Mouse (Mus musculus) forebrain, embryonic 15.5 days (tissue): Measurements from ENCODE around the gene Adamtsl3. TPM values are rescaled to one million over a fixed set of nuclear protein-coding genes. Genes with fewer than 3 reads are reported as not detected.

Experiments
- ATAC-seq: fragments of 200-750 bp; cut with Nextera tagmentation; replicated peaks from 2 replicates; pipeline ENCODE4 v1.8.0; 2017; ENCODE audit warnings: mild to moderate bottlenecking, moderate TSS enrichment, moderate library complexity
- H3K27ac ChIP-seq: fragments of 300-500 bp; sonication (generic); replicated peaks from 2 replicates; pipeline ENCODE4 v1.5.1; 2015; ENCODE audit warnings: mild to moderate bottlenecking, inconsistent platforms
- H3K27me3 ChIP-seq: fragments of 300-500 bp; sonication (generic); 2 replicates; pipeline ENCODE4 v1.6.1; 2015; ENCODE audit warnings: inconsistent platforms
- H3K36me3 ChIP-seq: fragments of 300-500 bp; sonication (generic); 2 replicates; pipeline ENCODE4 v1.6.1; 2015; ENCODE audit warnings: mild to moderate bottlenecking, inconsistent platforms
- H3K4me1 ChIP-seq: fragments of 300-500 bp; sonication (generic); 2 replicates; pipeline ENCODE4 v1.6.1; 2015; ENCODE audit warnings: inconsistent platforms
- H3K4me2 ChIP-seq: fragments of 300-500 bp; sonication (generic); replicated peaks from 2 replicates; pipeline ENCODE4 v1.6.1; 2015; ENCODE audit warnings: mild to moderate bottlenecking, inconsistent platforms
- H3K4me3 ChIP-seq: fragments of 300-500 bp; sonication (generic); 2 replicates; pipeline ENCODE4 v1.5.1; 2015; ENCODE audit warnings: mild to moderate bottlenecking, inconsistent platforms
- H3K9ac ChIP-seq: fragments of 300-500 bp; sonication (generic); replicated peaks from 2 replicates; pipeline ENCODE4 v1.6.1; 2015; ENCODE audit warnings: mild to moderate bottlenecking, inconsistent platforms
- H3K9me3 ChIP-seq: fragments of 300-500 bp; sonication (generic); 2 replicates; pipeline ENCODE4 v1.6.1; 2016; ENCODE audit warnings: inconsistent platforms
- WGBS: fragments of 180-500 bp; shearing (Covaris S2); methylation state at CpG from one replicate; pipeline ENCODE4 v1.1.7; 2015; ENCODE audit warnings: mixed read lengths; 5-methylcytosine and 5-hydroxymethylcytosine counted together
- polyA plus RNA-seq: library from polyadenylated mRNA; unstranded; fragments of >200 nt; fragmentation: Nextera tagmentation; extraction: Ambion mirVana; gene quantifications from 2 replicates; pipeline ENCODE4 v1.2.1, GENCODE M21; 2015

The Adamtsl3 gene
- polyA plus RNA-seq, 1 experiment from 2014 or later: 0.33 TPM

DNA sequence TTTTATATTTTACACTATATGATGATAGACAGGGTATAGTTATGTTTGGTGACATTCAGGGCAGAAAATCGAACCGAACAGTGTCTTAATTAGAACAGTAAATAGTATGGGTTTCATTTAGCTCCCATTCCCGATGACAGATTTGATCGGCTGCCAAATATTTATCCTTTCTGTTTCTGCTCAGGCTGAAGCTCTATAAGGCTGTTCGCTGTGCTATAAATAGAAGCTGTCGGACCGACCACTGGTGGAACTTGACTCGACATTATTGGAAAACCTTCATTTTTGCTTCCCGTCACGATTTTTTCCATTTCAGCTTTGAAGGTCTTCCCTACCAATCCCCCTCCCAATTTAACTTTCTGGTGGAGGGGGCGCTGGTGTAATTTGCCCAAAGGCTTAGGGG lies 89.9 kb downstream of the Adamtsl3 start:
- no peak overlapping the region for H3K9ac ChIP-seq
- ATAC-seq: no peak
- 46% methylated on average over 11 of the region's 11 CpGs for WGBS
- H3K4me2 ChIP-seq: no peak overlapping the region; the same call in 1 of the 2 replicates
- H3K27me3 ChIP-seq: no peaks in the 10 kb centered on the region
- no peaks in the 10 kb centered on the region for H3K36me3 ChIP-seq
- peaks cover 6% of the 10 kb centered on the region; the same call in 1 of the 2 replicates for H3K4me1 ChIP-seq
- H3K9me3 ChIP-seq: no peaks in the 10 kb centered on the region
- no peak overlapping the region for H3K27ac ChIP-seq
- H3K4me3 ChIP-seq: no peak overlapping the region

DNA sequence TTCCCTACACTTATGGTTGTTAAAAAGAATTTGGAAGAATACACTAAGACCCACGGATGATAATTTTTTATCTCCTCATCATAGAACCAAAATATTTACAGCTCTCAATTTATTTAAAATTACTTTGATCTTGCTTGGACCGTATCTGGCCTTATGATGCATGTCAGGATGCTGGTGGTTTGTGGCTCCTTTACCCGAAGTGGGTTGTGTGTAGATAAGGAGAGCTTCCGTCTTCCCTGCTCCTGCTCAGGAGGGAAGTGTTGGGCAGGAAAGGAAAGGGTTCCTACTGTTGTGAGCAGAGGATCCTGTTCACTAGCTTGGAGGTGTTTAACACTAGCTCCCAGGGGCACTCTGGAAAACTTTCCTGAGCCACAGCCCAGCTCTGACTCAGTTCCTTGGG lies 94.0 kb downstream of the Adamtsl3 start:
- 85% methylated on average over 4 of the region's 4 CpGs for WGBS
- Histone ChIP-seq H3K4me3 (no peak overlapping the region), H3K36me3 (no peaks in the 10 kb centered on the region), H3K4me1 (peaks cover 6% of the 10 kb centered on the region; the same call in 1 of the 2 replicates), H3K9ac (no peak overlapping the region), H3K27me3 (no peaks in the 10 kb centered on the region), H3K4me2 (no peak overlapping the region), H3K27ac (no peak overlapping the region), H3K9me3 (no peaks in the 10 kb centered on the region)
- ATAC-seq: no peak

- Histone ChIP-seq H3K4me1 (no peaks in the 10 kb centered on the region), H3K4me2 (no peak overlapping the region), H3K36me3 (no peaks in the 10 kb centered on the region), H3K27ac (no peak overlapping the region), H3K9ac (no peak overlapping the region), H3K9me3 (no peaks in the 10 kb centered on the region), H3K4me3 (no peak overlapping the region), H3K27me3 (no peaks in the 10 kb centered on the region)
- WGBS: 72% methylated on average over 2 of the region's 2 CpGs
- no peak for ATAC-seq
Observed at GRCm38 (mm10) chr7:82431572-82431971, 96.1 kb downstream of the Adamtsl3 start.

GRCm38 (mm10) chr7:82433226-82433625 lies 97.7 kb downstream of the Adamtsl3 start:
- H3K27me3 ChIP-seq: no peaks in the 10 kb centered on the region
- no peaks in the 10 kb centered on the region for H3K9me3 ChIP-seq
- H3K27ac ChIP-seq: no peak overlapping the region
- H3K4me1 ChIP-seq: no peaks in the 10 kb centered on the region
- no peak overlapping the region for H3K4me3 ChIP-seq
- no peak for ATAC-seq
- H3K4me2 ChIP-seq: no peak overlapping the region
- WGBS: 88% methylated on average over 2 of the region's 2 CpGs
- no peaks in the 10 kb centered on the region for H3K36me3 ChIP-seq
- no peak overlapping the region for H3K9ac ChIP-seq

DNA sequence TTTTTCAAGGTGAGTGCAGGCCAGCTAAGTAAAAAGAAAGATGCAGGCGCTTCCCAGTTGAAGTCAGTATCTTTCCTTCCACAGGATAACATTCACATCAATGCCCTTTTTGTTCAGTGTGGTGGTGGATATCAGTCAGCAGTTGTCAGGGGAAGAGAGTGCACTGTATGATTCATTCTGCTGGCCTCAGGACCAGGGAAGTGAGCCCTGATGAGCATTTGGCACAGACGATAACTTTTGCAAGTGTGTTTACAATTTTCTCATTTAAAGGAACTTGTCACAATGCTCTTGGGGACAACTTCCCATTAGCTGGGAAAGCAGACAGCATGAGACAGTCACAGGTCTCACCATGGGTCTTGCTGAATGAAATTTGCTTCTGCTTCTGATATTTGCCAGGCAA lies 122.9 kb downstream of the Adamtsl3 start:
- Histone ChIP-seq H3K36me3 (no peaks in the 10 kb centered on the region), H3K27me3 (no peaks in the 10 kb centered on the region), H3K4me3 (no peak overlapping the region), H3K4me1 (no peaks in the 10 kb centered on the region), H3K27ac (no peak overlapping the region), H3K9ac (no peak overlapping the region), H3K9me3 (no peaks in the 10 kb centered on the region), H3K4me2 (no peak overlapping the region)
- no peak for ATAC-seq
- 71% methylated on average over 2 of the region's 2 CpGs for WGBS

DNA sequence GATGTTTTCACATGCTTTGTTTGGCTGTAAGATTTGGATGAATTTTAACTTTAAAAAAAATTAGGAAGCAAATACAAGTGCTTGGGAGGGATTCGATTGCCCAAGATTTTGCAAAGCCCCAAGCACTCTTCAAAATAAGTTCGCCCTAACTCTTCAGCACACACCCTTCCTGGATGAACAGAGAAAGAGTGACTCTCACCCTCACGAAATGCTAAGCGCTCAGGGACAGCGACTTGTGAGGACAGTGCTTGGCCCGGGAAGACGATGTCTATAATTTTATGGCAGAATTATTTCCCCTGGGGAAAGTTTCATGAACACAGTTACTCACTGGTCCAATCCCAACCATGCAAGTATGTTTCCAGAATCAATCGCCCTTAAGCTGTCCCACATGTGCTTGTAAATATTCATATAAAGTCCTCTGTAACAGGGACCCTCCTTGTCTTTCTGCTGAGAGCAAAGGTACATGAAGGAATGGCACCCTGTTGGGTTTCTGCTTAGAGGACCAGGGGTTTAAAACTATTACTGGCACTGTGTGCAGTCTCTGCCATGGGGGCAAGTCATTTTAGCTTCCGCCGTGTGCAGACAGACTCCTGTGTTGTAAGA lies 127.5 kb downstream of the Adamtsl3 start:
- Histone ChIP-seq H3K27ac (no peak overlapping the region), H3K9ac (no peak overlapping the region), H3K36me3 (no peaks in the 10 kb centered on the region), H3K4me3 (no peak overlapping the region), H3K27me3 (no peaks in the 10 kb centered on the region), H3K9me3 (no peaks in the 10 kb centered on the region), H3K4me2 (no peak overlapping the region), H3K4me1 (no peaks in the 10 kb centered on the region)
- 93% methylated on average over 10 of the region's 10 CpGs for WGBS
- ATAC-seq: no peak

GRCm38 (mm10) chr7:82464364-82464763 lies 128.9 kb downstream of the Adamtsl3 start:
- no peak for ATAC-seq
- H3K27ac ChIP-seq: no peak overlapping the region
- no peak overlapping the region for H3K9ac ChIP-seq
- H3K27me3 ChIP-seq: no peaks in the 10 kb centered on the region
- no peaks in the 10 kb centered on the region for H3K4me1 ChIP-seq
- H3K36me3 ChIP-seq: no peaks in the 10 kb centered on the region
- H3K4me3 ChIP-seq: no peak overlapping the region
- H3K9me3 ChIP-seq: no peaks in the 10 kb centered on the region
- 82% methylated on average over 2 of the region's 2 CpGs for WGBS
- no peak overlapping the region for H3K4me2 ChIP-seq

GRCm38 (mm10) chr7:82465437-82465836 lies 129.9 kb downstream of the Adamtsl3 start:
- Histone ChIP-seq H3K9ac (no peak overlapping the region), H3K9me3 (no peaks in the 10 kb centered on the region), H3K36me3 (no peaks in the 10 kb centered on the region), H3K4me3 (no peak overlapping the region), H3K4me2 (no peak overlapping the region), H3K27me3 (no peaks in the 10 kb centered on the region), H3K4me1 (no peaks in the 10 kb centered on the region), H3K27ac (no peak overlapping the region)
- 0 out of 2 replicates have a peak, but pooled peaks have one; percentile 23 for ATAC-seq
- 55% methylated on average over 6 of the region's 6 CpGs for WGBS

GRCm38 (mm10) chr7:82476441-82477221 lies 141.1 kb downstream of the Adamtsl3 start:
- 87% methylated on average over 16 of the region's 16 CpGs for WGBS
- no peak overlapping the region for H3K4me3 ChIP-seq
- 0 out of 2 replicates have a peak, but pooled peaks cover 3% of the 10 kb centered on the region for H3K4me1 ChIP-seq
- H3K27ac ChIP-seq: no peak overlapping the region
- H3K27me3 ChIP-seq: no peaks in the 10 kb centered on the region
- no peak for ATAC-seq
- H3K4me2 ChIP-seq: no peak overlapping the region
- H3K9ac ChIP-seq: no peak overlapping the region
- H3K9me3 ChIP-seq: no peaks in the 10 kb centered on the region
- H3K36me3 ChIP-seq: no peaks in the 10 kb centered on the region

DNA sequence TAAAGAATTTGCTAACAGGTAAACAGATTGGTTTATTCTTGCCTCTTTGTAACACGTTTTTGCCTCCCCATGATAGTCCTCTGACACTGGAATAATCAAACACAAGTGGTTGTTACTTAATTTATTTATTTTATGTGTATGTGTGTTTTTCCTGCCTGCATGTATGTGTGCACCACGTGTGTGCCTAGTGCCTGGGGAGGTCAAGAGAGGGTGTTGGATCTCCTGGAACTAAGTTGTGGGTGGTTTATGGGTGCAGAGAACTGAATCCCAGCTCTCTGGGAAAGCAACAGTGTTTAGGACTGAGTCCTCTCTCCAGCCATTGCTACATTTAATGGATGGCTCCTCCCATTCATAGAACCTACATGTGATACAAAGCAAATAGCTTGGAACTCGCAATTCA lies 143.0 kb downstream of the Adamtsl3 start:
- no peaks in the 10 kb centered on the region for H3K27me3 ChIP-seq
- H3K4me3 ChIP-seq: no peak overlapping the region
- no peak overlapping the region for H3K27ac ChIP-seq
- 0 out of 2 replicates have a peak, but pooled peaks cover 3% of the 10 kb centered on the region for H3K4me1 ChIP-seq
- H3K9me3 ChIP-seq: no peaks in the 10 kb centered on the region
- no peak overlapping the region for H3K9ac ChIP-seq
- WGBS: 85% methylated on average over 3 of the region's 3 CpGs
- no peaks in the 10 kb centered on the region for H3K36me3 ChIP-seq
- H3K4me2 ChIP-seq: no peak overlapping the region
- no peak for ATAC-seq

DNA sequence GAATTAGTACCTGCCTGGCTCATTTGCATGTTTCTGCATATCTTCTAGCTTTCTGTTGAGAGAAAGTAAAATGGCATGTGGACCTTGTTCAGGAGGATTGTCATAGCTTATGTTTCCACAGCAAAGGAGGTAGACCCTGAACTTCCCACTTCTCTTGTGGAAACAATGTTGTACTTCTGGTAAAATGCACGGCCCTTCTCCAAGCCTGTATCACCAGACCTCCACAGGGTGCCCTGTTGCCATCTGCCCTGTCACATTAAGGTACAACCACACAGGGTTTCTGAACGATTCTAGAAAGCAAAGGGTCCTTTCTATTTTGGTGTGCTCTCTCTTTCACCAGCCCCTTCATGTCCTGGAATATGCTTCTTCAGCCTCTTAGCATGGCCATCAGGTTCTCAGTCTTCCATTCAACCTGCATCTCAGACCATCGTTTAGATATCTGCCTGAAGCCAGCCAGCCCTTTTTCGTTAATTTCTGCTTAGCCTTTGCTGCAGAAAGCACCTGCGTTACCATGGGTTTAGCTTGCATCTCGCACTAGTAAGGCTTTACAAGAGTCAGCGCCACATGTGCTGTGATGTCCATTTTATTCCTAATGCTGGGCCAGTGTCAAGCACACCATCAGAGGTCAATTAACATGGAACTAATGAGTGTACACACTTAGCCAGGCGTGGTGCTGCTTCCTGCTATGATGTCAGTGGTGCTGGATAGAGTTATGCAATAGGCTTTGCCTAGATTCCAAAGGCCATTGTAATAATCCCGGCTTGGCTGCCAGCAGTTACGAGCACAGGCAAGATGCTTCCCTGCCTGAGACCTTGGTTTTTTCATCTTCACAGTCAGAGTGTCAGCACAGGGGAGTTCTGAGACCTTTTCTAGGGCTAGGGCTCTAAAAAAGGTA lies 143.6 kb downstream of the Adamtsl3 start:
- Histone ChIP-seq H3K4me3 (no peak overlapping the region), H3K27me3 (no peaks in the 10 kb centered on the region), H3K27ac (no peak overlapping the region), H3K9me3 (no peaks in the 10 kb centered on the region), H3K4me1 (0 out of 2 replicates have a peak, but pooled peaks cover 3% of the 10 kb centered on the region), H3K4me2 (no peak overlapping the region), H3K9ac (no peak overlapping the region), H3K36me3 (no peaks in the 10 kb centered on the region)
- ATAC-seq: 0 out of 2 replicates have a peak, but pooled peaks have one; percentile 35
- WGBS: 52% methylated on average over 10 of the region's 10 CpGs

DNA sequence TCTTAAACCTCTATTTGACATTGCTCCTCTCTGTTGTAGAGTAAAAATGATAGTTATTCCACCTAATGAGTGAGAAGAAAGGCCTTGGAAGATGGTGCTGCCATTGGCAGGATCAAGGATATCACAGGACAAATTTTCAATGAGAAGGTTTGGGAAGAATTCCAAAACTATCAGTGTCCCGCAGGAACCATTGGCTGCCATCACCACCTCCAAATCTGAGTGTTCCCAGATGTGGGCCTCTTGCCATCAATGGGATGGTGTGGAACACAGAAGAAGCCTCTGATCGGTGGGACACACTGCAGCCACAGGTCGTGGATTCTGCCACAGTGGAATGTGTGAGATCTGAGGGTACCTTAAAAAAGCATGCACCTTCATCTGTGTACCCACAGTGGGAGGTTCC lies 147.9 kb downstream of the Adamtsl3 start:
- H3K9me3 ChIP-seq: no peaks in the 10 kb centered on the region
- WGBS: 85% methylated on average over 3 of the region's 3 CpGs
- H3K36me3 ChIP-seq: no peaks in the 10 kb centered on the region
- no peaks in the 10 kb centered on the region for H3K27me3 ChIP-seq
- ATAC-seq: no peak
- no peak overlapping the region for H3K4me2 ChIP-seq
- H3K27ac ChIP-seq: no peak overlapping the region
- no peak overlapping the region for H3K9ac ChIP-seq
- peaks cover 13% of the 10 kb centered on the region for H3K4me1 ChIP-seq
- H3K4me3 ChIP-seq: no peak overlapping the region
